Mouse (Mus musculus) lung, postnatal 0 days (tissue): ENCODE results near the gene Luzp1. TPM values are rescaled to one million over a fixed set of nuclear protein-coding genes. Genes with fewer than 3 reads are reported as not detected.
A peak's percentile ranks its signal among the peaks of the same experiment; 100 is the strongest.

Experiments used
- ATAC-seq: fragments of 200-750 bp; cut with Nextera tagmentation; 2 replicates; pipeline ENCODE4 v1.8.0; 2017; ENCODE audit warnings: moderate library complexity
- DNase-seq: peaks from one replicate; pipeline ENCODE4 v3.0.0-alpha.2; 2016; ENCODE audit warnings: low spot score
- H3K27ac ChIP-seq: fragments of 300-500 bp; sonication (generic); 2 replicates; pipeline ENCODE4 v1.5.1; 2014; ENCODE audit warnings: antibody characterized with exemption, mild to moderate bottlenecking, low read length, mixed read lengths
- H3K27me3 ChIP-seq: fragments of 300-500 bp; sonication (generic); replicated peaks from 2 replicates; pipeline ENCODE4 v1.6.1; 2014; ENCODE audit warnings: low read length, mixed read lengths; ENCODE audit not compliant: insufficient read depth
- H3K36me3 ChIP-seq: fragments of 300-500 bp; sonication (generic); 2 replicates; pipeline ENCODE4 v1.6.1; 2014; ENCODE audit warnings: low read length, mixed read lengths; ENCODE audit not compliant: insufficient read depth
- H3K4me1 ChIP-seq: fragments of 300-500 bp; sonication (generic); 2 replicates; pipeline ENCODE4 v1.6.1; 2014; ENCODE audit warnings: antibody characterized with exemption, low read depth, low read length, mixed read lengths; ENCODE audit not compliant: insufficient read depth
- H3K4me2 ChIP-seq: fragments of 300-500 bp; sonication (generic); replicated peaks from 2 replicates; pipeline ENCODE4 v1.6.1; 2014; ENCODE audit warnings: low read depth, mild to moderate bottlenecking, low read length, moderate library complexity, mixed read lengths
- H3K4me3 ChIP-seq: fragments of 300-500 bp; sonication (generic); 2 replicates; pipeline ENCODE4 v1.5.1; 2014; ENCODE audit warnings: low read depth, low read length
- H3K9ac ChIP-seq: fragments of 300-500 bp; sonication (generic); replicated peaks from 2 replicates; pipeline ENCODE4 v1.6.1; 2014; ENCODE audit warnings: low read depth, mild to moderate bottlenecking
- H3K9me3 ChIP-seq: fragments of 300-500 bp; sonication (generic); 2 replicates; pipeline ENCODE4 v1.6.1; 2016; ENCODE audit warnings: low read length, mixed read lengths
- CTCF ChIP-seq: IDR thresholded peaks from 2 replicates; pipeline ENCODE4 v1.5.1; 2016; ENCODE audit warnings: antibody characterized with exemption, mild to moderate bottlenecking
- EP300 ChIP-seq: IDR thresholded peaks from 2 replicates; pipeline ENCODE4 v1.6.1; 2016; ENCODE audit warnings: antibody characterized with exemption, mild to moderate bottlenecking, control low read depth
- WGBS: fragments of 180-500 bp; shearing (Covaris S2); extraction: QIAGEN DNeasy Blood & Tissue Kit; methylation state at CpG from one replicate; pipeline ENCODE4 v1.1.7; 2014; 5-methylcytosine and 5-hydroxymethylcytosine counted together
- polyA plus RNA-seq: library from polyadenylated mRNA; unstranded; fragments of >200 nt; fragmentation: Nextera tagmentation; extraction: Ambion mirVana; gene quantifications from 2 replicates; pipeline ENCODE4 v1.2.1, GENCODE M21; 2015

Gene Luzp1
- 109 and 110 TPM in 2 replicates for polyA plus RNA-seq

GRCm38 (mm10) chr4:136469371-136469903, at the start of gene Luzp1:
Gene Luzp1, plus strand, starts transcription at chr4:136469761.
- DNase-seq (peak; percentile 92), ATAC-seq (peak; percentile 95)
- Histone ChIP-seq H3K36me3 (no peaks in the 10 kb centered on the region), H3K27me3 (no peaks in the 10 kb centered on the region), H3K4me2 (peak within 1 kb of the TSS; percentile 72), H3K27ac (peak within 1 kb of the TSS; percentile 97), H3K4me3 (peak within 1 kb of the TSS; percentile 83), H3K9ac (peak within 1 kb of the TSS; percentile 87), H3K9me3 (no peaks in the 10 kb centered on the region), H3K4me1 (no peaks in the 10 kb centered on the region)
- 3% methylated on average over 30 of the region's 36 CpGs for WGBS
- no peak for TF ChIP-seq EP300
- no peak for TF ChIP-seq CTCF

DNA sequence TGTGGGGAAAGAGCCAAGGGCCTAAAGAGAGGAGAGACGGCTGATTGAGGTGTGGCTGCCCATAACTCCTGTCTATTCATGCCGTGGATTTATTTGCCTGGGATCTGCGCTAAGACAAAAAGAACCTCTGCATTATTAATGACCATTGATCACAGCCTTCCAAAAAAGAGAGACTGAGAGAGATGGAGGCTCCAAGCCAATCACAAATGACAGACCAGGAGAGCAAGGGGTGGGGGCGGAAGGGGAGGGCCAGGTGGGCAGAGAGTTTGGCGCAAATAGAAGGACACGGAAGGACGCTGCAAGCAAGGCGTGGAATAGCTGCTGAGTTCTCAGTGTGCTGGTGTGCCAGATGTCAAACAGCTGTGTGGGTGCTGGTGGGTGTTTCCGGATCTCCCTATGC, 46.3 kb upstream of the Luzp1 start, which contains the start of gene Htr1d:
Htr1d (plus strand) TSS at position 301 of the 400 bp plus-strand sequence.
- H3K27ac ChIP-seq, result no peak within 1 kb of the TSS
- peak within 1 kb of the TSS; percentile 75 for H3K4me2 ChIP-seq
- H3K9me3 ChIP-seq, result no peaks in the 10 kb centered on the region
- TF ChIP-seq EP300, result no peak
- TF ChIP-seq CTCF, result no peak
- no peak for ATAC-seq
- H3K4me3 ChIP-seq, result peak within 1 kb of the TSS; percentile 39
- H3K4me1 ChIP-seq, result peaks cover 5% of the 10 kb centered on the region; the same call in 1 of the 2 replicates
- no peaks in the 10 kb centered on the region for H3K36me3 ChIP-seq
- 50% methylated on average over 9 of the region's 9 CpGs for WGBS
- H3K27me3 ChIP-seq, result peaks cover 20% of the 10 kb centered on the region
- no peak for DNase-seq
- no peak within 1 kb of the TSS for H3K9ac ChIP-seq

- Histone ChIP-seq H3K4me2 (peak overlapping the region; percentile 75), H3K4me3 (peak overlapping the region; percentile 39), H3K27ac (no peak overlapping the region), H3K9me3 (no peaks in the 10 kb centered on the region), H3K9ac (no peak overlapping the region), H3K36me3 (no peaks in the 10 kb centered on the region), H3K4me1 (0 out of 2 replicates have a peak, but pooled peaks cover 5% of the 10 kb centered on the region), H3K27me3 (peaks cover 20% of the 10 kb centered on the region)
- no peak for TF ChIP-seq EP300
- no peak for TF ChIP-seq CTCF
- no peak for DNase-seq
- ATAC-seq, result peak; percentile 38
- WGBS, result 4% methylated on average over 59 of the region's 70 CpGs
Measured at GRCm38 (mm10) chr4:136424120-136424999, 45.2 kb upstream of the Luzp1 start.

GRCm38 (mm10) chr4:136425000-136425288, 44.6 kb upstream of the Luzp1 start:
- peak; percentile 20 for DNase-seq
- ATAC-seq, result peak; percentile 41
- no peak overlapping the region for H3K9ac ChIP-seq
- H3K4me2 ChIP-seq, result peak overlapping the region; percentile 75
- peak overlapping the region; percentile 39 for H3K4me3 ChIP-seq
- H3K27ac ChIP-seq, result no peak overlapping the region
- peak; percentile 53 for TF ChIP-seq CTCF
- no peak for TF ChIP-seq EP300
- WGBS, result 2% methylated on average over 15 of the region's 15 CpGs
- H3K27me3 ChIP-seq, result peaks cover 20% of the 10 kb centered on the region
- H3K36me3 ChIP-seq, result no peaks in the 10 kb centered on the region
- H3K9me3 ChIP-seq, result no peaks in the 10 kb centered on the region
- H3K4me1 ChIP-seq, result 0 out of 2 replicates have a peak, but pooled peaks cover 5% of the 10 kb centered on the region

DNA sequence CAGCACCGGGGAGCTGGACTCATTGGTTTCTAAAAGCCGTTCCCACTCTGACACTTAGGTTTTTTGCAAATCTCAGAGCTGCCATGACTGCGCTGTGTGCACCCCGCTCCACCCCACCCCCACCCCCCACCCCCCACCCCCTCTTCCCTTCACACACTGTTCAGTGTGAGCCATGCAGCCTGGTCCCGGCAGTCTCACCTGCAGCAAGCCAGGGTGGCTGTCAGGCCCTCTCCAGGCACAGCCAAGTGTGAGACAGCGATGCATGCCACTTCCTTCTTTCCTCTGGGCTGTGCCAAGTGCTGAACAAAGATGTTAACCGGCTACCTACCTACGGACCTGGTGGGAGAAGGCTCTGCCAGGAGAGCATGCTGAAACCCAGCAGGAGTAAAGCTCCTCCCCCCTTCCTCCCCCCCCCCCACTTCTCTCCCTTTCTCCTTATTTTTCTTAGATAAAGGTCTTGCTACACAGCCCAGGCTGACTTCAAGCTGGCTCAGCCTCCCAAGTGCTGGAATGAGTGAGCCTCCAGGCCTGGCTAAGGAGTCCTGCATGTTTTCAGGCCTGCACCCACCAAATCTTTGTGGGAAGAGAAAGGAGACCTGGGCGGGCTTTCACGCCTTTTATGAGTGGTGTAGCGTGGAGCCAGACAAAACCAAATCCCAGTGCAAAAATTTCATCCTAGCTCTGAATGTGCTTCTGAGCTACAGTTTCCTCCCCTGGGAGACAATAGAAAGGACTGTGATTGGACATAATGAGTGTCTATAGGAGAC, 38.8 kb upstream of the Luzp1 start:
- Histone ChIP-seq H3K9me3 (no peaks in the 10 kb centered on the region), H3K27ac (no peak overlapping the region), H3K36me3 (no peaks in the 10 kb centered on the region), H3K4me2 (no peak overlapping the region), H3K4me3 (no peak overlapping the region), H3K9ac (no peak overlapping the region), H3K4me1 (no peaks in the 10 kb centered on the region), H3K27me3 (no peaks in the 10 kb centered on the region; the same call in 1 of the 2 replicates)
- peak; percentile 14 for DNase-seq
- ATAC-seq, result no peak
- no peak for TF ChIP-seq CTCF
- TF ChIP-seq EP300, result no peak
- WGBS, result 32% methylated on average over 11 of the region's 11 CpGs

DNA sequence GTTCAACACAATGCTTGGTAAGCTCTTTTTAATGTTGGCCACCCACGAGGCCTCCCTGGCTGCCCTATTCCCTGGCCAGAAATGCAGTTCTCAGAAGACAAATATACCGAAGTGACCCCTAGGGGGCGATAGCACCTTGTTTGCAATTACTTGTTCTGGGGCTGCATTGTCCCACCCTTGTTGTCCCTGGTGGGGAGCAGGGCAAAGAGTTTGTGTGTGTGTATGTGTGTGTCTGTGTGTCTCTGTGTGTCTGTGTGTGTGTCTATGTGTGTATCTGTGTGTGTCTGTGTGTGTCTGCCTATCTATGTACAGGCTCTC, 38.2 kb upstream of the Luzp1 start:
- no peaks in the 10 kb centered on the region for H3K27me3 ChIP-seq
- no peak overlapping the region for H3K4me2 ChIP-seq
- H3K4me3 ChIP-seq, result no peak overlapping the region
- ATAC-seq (peak; percentile 36; the same call in 1 of the 2 replicates), DNase-seq (peak; percentile 78)
- no peak overlapping the region for H3K27ac ChIP-seq
- H3K36me3 ChIP-seq, result no peaks in the 10 kb centered on the region
- TF ChIP-seq CTCF, result peak; percentile 78
- TF ChIP-seq EP300, result no peak
- H3K9me3 ChIP-seq, result no peaks in the 10 kb centered on the region
- WGBS, result 5% methylated on average over 3 of the region's 3 CpGs
- H3K9ac ChIP-seq, result no peak overlapping the region
- H3K4me1 ChIP-seq, result no peaks in the 10 kb centered on the region
